Mouse (Mus musculus): Measurements from ENCODE around the gene Gm10320.
A peak's percentile ranks its signal among the peaks of the same experiment; 100 is the strongest.

Gene Gm10320

GRCm38 (mm10) chr13:98469916-98470315 lies 21.9 kb downstream of the Gm10320 start:
- DNase-seq (ENCODE audit: low spot score in 2 of 2) = no peak

- peak in 1 of 2 experiments; percentile 17 for DNase-seq (ENCODE audit: low spot score in 2 of 2)
These were observed 30.3 kb downstream of the Gm10320 start for GRCm38 (mm10) chr13:98461467-98461866.

GRCm38 (mm10) chr13:98456398-98456797 lies 35.4 kb downstream of the Gm10320 start:
- no peak for DNase-seq (ENCODE audit: low spot score in 2 of 2)

- DNase-seq (ENCODE audit: low spot score in 2 of 2) = no peak
These were observed 36.2 kb downstream of the Gm10320 start for GRCm38 (mm10) chr13:98455646-98456045.

GRCm38 (mm10) chr13:98454224-98454967 lies 37.4 kb downstream of the Gm10320 start:
- DNase-seq (ENCODE audit: low spot score in 2 of 2) = no peak

- DNase-seq (ENCODE audit: low spot score in 2 of 2) = no peak
These were observed 38.7 kb downstream of the Gm10320 start for GRCm38 (mm10) chr13:98453146-98453545.

- DNase-seq (ENCODE audit: low spot score in 2 of 2) = no peak
These were observed 43.1 kb downstream of the Gm10320 start for GRCm38 (mm10) chr13:98448696-98449095.

GRCm38 (mm10) chr13:98447741-98448140 lies 44.1 kb downstream of the Gm10320 start:
- no peak for DNase-seq (ENCODE audit: low spot score in 2 of 2)

- peak in 1 of 2 experiments; percentile 34 for DNase-seq (ENCODE audit: low spot score in 2 of 2)
These were observed 46.2 kb downstream of the Gm10320 start for GRCm38 (mm10) chr13:98445391-98446125.

- no peak for DNase-seq (ENCODE audit: low spot score in 2 of 2)
These were observed 50.8 kb downstream of the Gm10320 start for GRCm38 (mm10) chr13:98441001-98441400.

GRCm38 (mm10) chr13:98440293-98440952 lies 51.4 kb downstream of the Gm10320 start:
- DNase-seq (ENCODE audit: low spot score in 2 of 2) = no peak

Data from spleen, postnatal 4 days (tissue).